Mouse (Mus musculus): ENCODE measurements around the gene Lmntd1.

DNA sequence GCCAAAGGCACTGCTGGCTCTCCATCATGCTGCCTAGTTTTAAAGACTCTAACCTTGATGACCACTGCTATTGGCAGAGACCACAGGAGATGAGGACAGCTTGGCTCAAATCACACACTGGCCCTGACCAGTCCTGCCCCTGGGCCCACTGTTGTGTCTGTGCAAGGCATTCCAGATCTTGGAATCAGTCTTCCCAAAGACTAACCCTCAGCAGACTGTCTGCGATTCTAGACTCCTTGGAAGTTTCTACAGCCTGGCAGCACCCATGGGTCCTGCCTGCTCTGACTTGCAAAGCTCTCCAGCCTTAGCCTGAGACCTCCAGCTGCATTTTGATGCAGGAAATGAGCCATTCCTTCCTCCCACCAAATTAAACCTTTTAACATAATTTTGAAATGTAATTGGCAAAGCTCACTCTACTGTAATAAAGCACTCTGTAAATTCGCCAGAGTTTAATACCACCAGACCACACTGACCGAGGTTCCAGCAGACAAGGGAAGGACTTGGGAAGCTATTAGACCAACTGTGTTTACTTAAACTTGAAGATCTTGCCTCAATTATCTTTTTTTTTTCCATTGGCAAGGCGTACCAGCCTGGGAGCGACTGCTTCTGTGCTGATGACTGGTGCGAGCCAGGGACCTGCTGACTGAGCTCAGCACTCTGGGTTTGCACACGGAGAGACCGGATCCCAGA is 168.2 kb downstream of the Lmntd1 start:
- TF ChIP-seq CTCF (IDR thresholded peaks at IDR 0.05; ENCODE audit: extremely low read depth, insufficient read length, insufficient replicate concordance, low read depth, low read length) (no peak), POLR2A (IDR thresholded peaks at IDR 0.05; ENCODE audit: low read depth, low read length) (no peak)

All from small intestine, adult 2 months (tissue).